Mouse (Mus musculus) midbrain, embryonic 13.5 days (tissue): ENCODE measurements around the gene Hist1h3b. TPM values are rescaled to one million over a fixed set of nuclear protein-coding genes. Genes with fewer than 3 reads are reported as not detected.
"Not testable (repeated sequence)": the region's sequence is repeated elsewhere in the genome, so short reads cannot be mapped to it uniquely, and the experiment has no call there.

Experiments used
- ATAC-seq: fragments of 200-750 bp; cut with Nextera tagmentation; 2 replicates; pipeline ENCODE4 v1.8.0; 2017; ENCODE audit warnings: mild to moderate bottlenecking, moderate TSS enrichment, moderate library complexity
- H3K27ac ChIP-seq: fragments of 300-500 bp; sonication (generic); 2 replicates; pipeline ENCODE4 v1.5.1; 2015; ENCODE audit warnings: inconsistent platforms, mild to moderate bottlenecking, moderate library complexity
- H3K27me3 ChIP-seq: fragments of 300-500 bp; sonication (generic); 2 replicates; pipeline ENCODE4 v1.6.1; 2015; ENCODE audit warnings: mild to moderate bottlenecking, inconsistent platforms
- H3K36me3 ChIP-seq: fragments of 300-500 bp; sonication (generic); 2 replicates; pipeline ENCODE4 v1.6.1; 2015; ENCODE audit warnings: mild to moderate bottlenecking, inconsistent platforms
- H3K4me1 ChIP-seq: fragments of 300-500 bp; sonication (generic); replicated peaks from 2 replicates; pipeline ENCODE4 v1.6.1; 2015; ENCODE audit warnings: inconsistent platforms
- H3K4me2 ChIP-seq: fragments of 300-500 bp; sonication (generic); replicated peaks from 2 replicates; pipeline ENCODE4 v1.6.1; 2015; ENCODE audit warnings: moderate library complexity, mild to moderate bottlenecking, inconsistent platforms
- H3K4me3 ChIP-seq: fragments of 300-500 bp; sonication (generic); replicated peaks from 2 replicates; pipeline ENCODE4 v1.5.1; 2015; ENCODE audit warnings: mild to moderate bottlenecking, inconsistent platforms
- H3K9ac ChIP-seq: fragments of 300-500 bp; sonication (generic); replicated peaks from 2 replicates; pipeline ENCODE4 v1.6.1; 2015; ENCODE audit warnings: mild to moderate bottlenecking, inconsistent platforms
- H3K9me3 ChIP-seq: fragments of 300-500 bp; sonication (generic); 2 replicates; pipeline ENCODE4 v1.6.1; 2016; ENCODE audit warnings: mild to moderate bottlenecking, inconsistent platforms
- WGBS: fragments of 180-500 bp; shearing (Covaris S2); methylation state at CpG from one replicate; pipeline ENCODE4 v1.1.7; 2015; 5-methylcytosine and 5-hydroxymethylcytosine counted together
- polyA plus RNA-seq: library from polyadenylated mRNA; unstranded; fragments of >200 nt; fragmentation: Nextera tagmentation; extraction: Ambion mirVana; gene quantifications from 2 replicates; pipeline ENCODE4 v1.2.1, GENCODE M21; 2015

Gene Hist1h3b
- polyA plus RNA-seq, 1 experiment from 2014 or later, result 6.3 TPM

DNA sequence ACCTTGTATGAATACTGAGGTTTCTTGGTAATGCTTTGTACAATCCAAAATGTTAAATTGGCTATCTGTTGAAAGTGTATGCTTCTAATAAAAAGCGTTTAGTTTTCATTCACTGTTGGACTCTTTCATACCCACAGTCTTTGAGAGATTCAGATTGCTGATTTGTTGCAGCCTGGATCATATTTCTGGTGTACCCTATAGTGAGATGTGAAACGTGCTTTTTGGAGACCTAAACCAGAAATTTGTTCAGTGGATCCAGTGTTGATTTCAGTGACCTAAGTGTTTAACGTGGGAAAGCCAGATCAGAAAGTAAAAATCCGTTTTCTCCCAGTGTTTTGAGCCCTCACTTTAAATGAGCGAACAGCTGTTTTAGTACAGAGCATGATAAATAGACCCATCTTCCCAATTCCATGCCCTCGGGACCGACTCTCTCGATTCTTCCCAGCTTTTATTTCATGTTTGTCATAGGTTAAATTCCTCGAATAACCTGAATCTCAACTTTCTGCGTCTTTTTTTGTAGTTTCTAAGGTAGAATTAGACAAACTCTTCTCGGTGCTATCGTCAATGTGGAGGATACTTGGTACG is 11.7 kb upstream of the Hist1h3b start:
- Histone ChIP-seq H3K27ac (peak overlapping the region; percentile 91), H3K4me2 (peak overlapping the region; percentile 100), H3K36me3 (no peaks in the 10 kb centered on the region), H3K4me3 (peak overlapping the region; percentile 46), H3K27me3 (no peaks in the 10 kb centered on the region), H3K9ac (peak overlapping the region; percentile 75), H3K9me3 (no peaks in the 10 kb centered on the region), H3K4me1 (peaks cover 30% of the 10 kb centered on the region)
- 40% methylated on average over 13 of the region's 13 CpGs for WGBS
- no peak for ATAC-seq

GRCm38 (mm10) chr13:23740910-23741309 is 11.2 kb upstream of the Hist1h3b start:
- Histone ChIP-seq H3K27ac (no peak overlapping the region), H3K27me3 (no peaks in the 10 kb centered on the region), H3K4me3 (no peak overlapping the region), H3K4me1 (peaks cover 33% of the 10 kb centered on the region), H3K9me3 (no peaks in the 10 kb centered on the region), H3K4me2 (peak overlapping the region; percentile 100; the same call in 1 of the 2 replicates), H3K9ac (no peak overlapping the region), H3K36me3 (no peaks in the 10 kb centered on the region)
- whole genome bisulfite sequencing, result 64% methylated on average over 5 of the region's 5 CpGs
- no peak for ATAC-seq

- Histone ChIP-seq H3K9ac (no peak overlapping the region), H3K27me3 (no peaks in the 10 kb centered on the region), H3K27ac (no peak overlapping the region), H3K4me1 (peaks cover 35% of the 10 kb centered on the region), H3K4me2 (no peak overlapping the region), H3K9me3 (no peaks in the 10 kb centered on the region), H3K4me3 (no peak overlapping the region), H3K36me3 (no peaks in the 10 kb centered on the region)
- no peak for ATAC-seq
Measured at GRCm38 (mm10) chr13:23742007-23742406, 10.1 kb upstream of the Hist1h3b start.

DNA sequence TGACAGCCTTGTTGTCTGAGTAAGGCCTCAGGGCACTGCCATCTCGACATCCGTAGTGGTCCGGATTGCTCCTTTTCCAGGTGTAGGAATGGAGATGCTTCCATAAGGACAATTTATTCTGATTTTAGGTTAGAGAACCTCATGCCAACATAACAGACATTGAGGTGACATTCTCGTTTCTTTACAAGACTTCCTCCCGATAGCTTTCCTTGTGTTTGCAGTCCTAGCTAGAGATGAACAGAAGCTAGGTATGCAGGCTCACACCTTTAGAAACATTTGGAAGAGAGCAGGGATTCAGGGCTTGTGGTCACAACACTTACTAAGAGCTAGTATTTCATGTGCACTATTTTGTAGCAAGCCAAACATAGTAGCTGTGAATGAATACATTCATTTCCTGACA is 8.9 kb upstream of the Hist1h3b start:
- 80% methylated on average over 5 of the region's 5 CpGs for WGBS
- Histone ChIP-seq H3K36me3 (no peaks in the 10 kb centered on the region), H3K9ac (no peak overlapping the region), H3K4me1 (peaks cover 41% of the 10 kb centered on the region), H3K27me3 (no peaks in the 10 kb centered on the region), H3K4me2 (no peak overlapping the region), H3K9me3 (no peaks in the 10 kb centered on the region), H3K4me3 (no peak overlapping the region), H3K27ac (no peak overlapping the region)
- no peak for ATAC-seq

- Histone ChIP-seq H3K4me3 (peak overlapping the region; percentile 39; the same call in 1 of the 2 replicates), H3K4me1 (peaks cover 41% of the 10 kb centered on the region), H3K36me3 (no peaks in the 10 kb centered on the region), H3K27ac (peak overlapping the region; percentile 19; the same call in 1 of the 2 replicates), H3K9ac (no peak overlapping the region), H3K9me3 (no peaks in the 10 kb centered on the region), H3K27me3 (no peaks in the 10 kb centered on the region), H3K4me2 (peak overlapping the region; percentile 66; the same call in 1 of the 2 replicates)
- WGBS, result 39% methylated on average over 4 of the region's 4 CpGs
- ATAC-seq, result no peak
Measured at GRCm38 (mm10) chr13:23743963-23744362, 8.1 kb upstream of the Hist1h3b start.

DNA sequence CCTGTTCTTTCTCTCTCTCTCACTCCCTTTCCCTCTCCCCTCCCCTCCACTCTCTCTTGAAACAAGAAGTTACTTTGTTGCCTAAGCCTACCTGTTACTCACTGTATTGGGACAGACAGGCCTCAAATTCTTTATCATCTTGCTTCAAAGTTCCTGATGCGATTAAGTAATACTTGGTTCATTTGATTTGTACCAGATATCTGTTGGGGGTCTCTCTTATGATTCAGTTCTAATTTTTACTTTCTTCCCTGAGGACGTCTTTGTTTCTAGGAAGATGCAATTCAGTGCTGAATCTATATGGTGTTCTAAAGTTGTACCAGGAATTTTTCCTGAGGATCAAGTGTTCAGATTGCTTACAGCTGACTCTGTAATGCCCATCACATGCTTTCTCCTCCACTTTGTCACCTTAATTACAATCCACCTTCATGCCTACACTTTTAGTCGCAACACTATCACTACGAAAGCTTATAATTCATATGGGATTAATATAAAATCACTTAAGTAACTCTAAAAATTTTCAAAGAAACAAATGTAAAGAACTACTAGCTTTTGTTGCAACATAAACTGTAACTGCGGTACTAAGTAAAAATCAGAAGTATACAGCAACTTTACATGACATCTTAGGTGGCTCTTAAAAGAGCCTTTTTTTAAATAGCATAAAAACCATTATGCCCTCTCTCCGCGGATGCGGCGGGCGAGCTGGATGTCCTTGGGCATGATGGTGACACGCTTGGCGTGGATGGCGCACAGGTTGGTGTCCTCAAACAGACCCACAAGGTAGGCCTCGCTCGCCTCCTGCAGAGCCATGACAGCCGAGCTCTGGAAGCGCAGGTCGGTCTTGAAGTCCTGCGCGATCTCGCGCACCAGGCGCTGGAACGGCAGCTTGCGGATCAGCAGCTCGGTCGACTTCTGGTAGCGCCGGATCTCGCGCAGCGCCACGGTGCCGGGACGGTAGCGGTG is 7.4 kb upstream of the Hist1h3b start:
- H3K4me1 ChIP-seq, result peaks cover 34% of the 10 kb centered on the region
- H3K4me2 ChIP-seq, result peak overlapping the region; percentile 66
- no peaks in the 10 kb centered on the region for H3K9me3 ChIP-seq
- WGBS, result 2% methylated on average over 15 of the region's 36 CpGs
- peak overlapping the region; percentile 39; the same call in 1 of the 2 replicates for H3K9ac ChIP-seq
- peak overlapping the region; percentile 39 for H3K4me3 ChIP-seq
- no peak for ATAC-seq
- peak overlapping the region; percentile 19; the same call in 1 of the 2 replicates for H3K27ac ChIP-seq
- no peaks in the 10 kb centered on the region for H3K27me3 ChIP-seq
- no peaks in the 10 kb centered on the region for H3K36me3 ChIP-seq

DNA sequence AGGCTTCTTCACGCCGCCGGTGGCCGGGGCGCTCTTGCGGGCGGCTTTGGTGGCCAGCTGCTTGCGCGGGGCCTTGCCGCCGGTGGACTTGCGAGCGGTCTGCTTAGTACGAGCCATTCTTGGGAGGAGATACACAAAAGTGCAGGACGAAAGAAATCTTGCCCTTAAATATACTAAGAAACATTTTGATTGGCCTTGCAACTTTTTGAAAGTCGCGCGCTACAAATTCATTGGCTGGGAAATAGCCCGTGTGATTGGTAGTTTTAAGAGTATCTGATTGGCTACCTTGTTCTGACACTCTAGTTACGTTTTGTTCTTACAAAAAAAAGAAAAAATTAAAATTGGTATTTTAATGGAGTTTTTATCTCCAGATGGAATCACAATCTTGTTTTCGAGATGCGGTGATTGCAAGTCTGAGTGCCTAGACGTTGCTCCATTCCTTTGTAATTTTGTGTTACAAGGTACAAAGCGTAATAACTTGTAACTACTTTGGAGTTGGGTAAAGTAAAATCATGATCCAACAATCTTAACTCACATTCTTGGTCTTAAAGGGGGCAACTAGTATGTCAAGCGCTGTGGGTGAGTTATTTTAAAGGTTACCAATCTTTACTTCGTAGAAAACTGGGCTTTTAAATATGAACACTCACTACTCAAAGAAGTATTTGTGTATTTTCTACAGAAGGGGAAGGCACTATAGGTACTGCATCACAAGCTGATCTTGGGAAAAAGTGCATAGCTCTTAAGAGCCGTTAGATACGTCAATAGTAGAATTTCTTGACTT is 6.5 kb upstream of the Hist1h3b start, which contains the start of gene Hist1h3c:
Gene Hist1h3c, minus strand, starts transcription at position 222 of the 781 bp plus-strand sequence.
- H3K27ac ChIP-seq, result peak within 1 kb of the TSS; percentile 94
- peak within 1 kb of the TSS; percentile 39 for H3K4me3 ChIP-seq
- H3K9ac ChIP-seq, result peak within 1 kb of the TSS; percentile 50
- ATAC-seq, result peak; percentile 58
- peak within 1 kb of the TSS; percentile 66 for H3K4me2 ChIP-seq
- H3K36me3 ChIP-seq, result no peaks in the 10 kb centered on the region
- H3K4me1 ChIP-seq, result peaks cover 25% of the 10 kb centered on the region
- under 1% methylated on average over 25 of the region's 28 CpGs for WGBS
- no peaks in the 10 kb centered on the region for H3K27me3 ChIP-seq
- no peaks in the 10 kb centered on the region for H3K9me3 ChIP-seq

GRCm38 (mm10) chr13:23746201-23747080 is 5.6 kb upstream of the Hist1h3b start, which contains the start of gene Hist1h2bb:
Hist1h2bb (plus strand) TSS chr13:23746734.
- under 1% methylated on average over 40 of the region's 58 CpGs for WGBS
- H3K4me1 ChIP-seq, result peaks cover 26% of the 10 kb centered on the region
- peak within 1 kb of the TSS; percentile 66 for H3K4me2 ChIP-seq
- H3K36me3 ChIP-seq, H3K27me3 ChIP-seq, H3K9me3 ChIP-seq: not testable (repeated sequence)
- ATAC-seq, result peak; percentile 95
- H3K27ac ChIP-seq, result peak within 1 kb of the TSS; percentile 94
- H3K4me3 ChIP-seq, result peak within 1 kb of the TSS; percentile 39
- H3K9ac ChIP-seq, result peak within 1 kb of the TSS; percentile 50

GRCm38 (mm10) chr13:23747081-23747891 is 4.8 kb upstream of the Hist1h3b start:
- peak overlapping the region; percentile 39 for H3K4me3 ChIP-seq
- 2% methylated on average over 13 of the region's 13 CpGs for WGBS
- ATAC-seq, result no peak; the same call in 1 of the 2 replicates
- H3K27me3 ChIP-seq, result no peaks in the 10 kb centered on the region
- peaks cover 29% of the 10 kb centered on the region for H3K4me1 ChIP-seq
- no peaks in the 10 kb centered on the region for H3K9me3 ChIP-seq
- peak overlapping the region; percentile 66 for H3K4me2 ChIP-seq
- peak overlapping the region; percentile 94 for H3K27ac ChIP-seq
- peak overlapping the region; percentile 21 for H3K9ac ChIP-seq
- no peaks in the 10 kb centered on the region for H3K36me3 ChIP-seq

DNA sequence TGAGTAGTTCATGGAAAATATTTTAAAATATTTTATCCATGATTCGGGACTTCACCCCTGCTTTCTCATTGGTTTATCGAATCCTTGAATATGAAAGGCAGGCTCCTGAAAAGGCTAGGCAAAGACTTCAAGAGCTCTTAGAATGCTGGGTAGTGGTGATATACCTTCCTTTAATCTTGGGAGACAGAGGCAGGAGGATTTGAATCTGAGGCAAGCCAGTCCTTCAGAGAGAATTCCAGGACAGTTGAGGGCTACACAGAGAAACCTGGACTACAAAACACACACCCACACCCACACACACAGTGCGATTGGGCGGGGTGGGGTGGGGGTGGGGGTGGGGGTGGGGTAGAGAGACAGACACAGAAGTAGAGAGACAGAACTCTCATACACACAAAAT is 4.2 kb upstream of the Hist1h3b start:
- Histone ChIP-seq H3K4me2 (peak overlapping the region; percentile 66; the same call in 1 of the 2 replicates), H3K4me1 (peaks cover 33% of the 10 kb centered on the region), H3K4me3 (no peak overlapping the region), H3K27me3 (no peaks in the 10 kb centered on the region), H3K27ac (peak overlapping the region; percentile 77), H3K9ac (no peak overlapping the region; the same call in 1 of the 2 replicates), H3K36me3 (no peaks in the 10 kb centered on the region), H3K9me3 (no peaks in the 10 kb centered on the region)
- no peak for ATAC-seq
- 3% methylated on average over 4 of the region's 4 CpGs for WGBS
